In genomic region chrX:71647958-71648357, GRCm38 (mm10) we compare ENCODE assay signal across 9 mouse cellular contexts. TPM values are rescaled to one million over a fixed set of nuclear protein-coding genes. Genes with fewer than 3 reads are reported as not detected.
DNase-seq lines count a peak whose midpoint lies in the region; ATAC-seq lines count a peak whose summit lies in the region.
"Had no signal": no experiment of that assay in that cellular context is flagged by ENCODE, and none has a peak within 500 bp of the region (broad histone marks: within the 10 kb centered on the region; RNA-seq: fewer than 3 reads in every experiment).

No protein-coding gene starts in this region.

- H3K4me1 ChIP-seq in embryonic facial prominence, embryonic 11.5 days (ENCODE audit: control insufficient read depth, insufficient read depth, low read length): no peaks in the 10 kb centered on the region
- H3K4me1 ChIP-seq in hindbrain, embryonic 12.5 days: no peaks in the 10 kb centered on the region
- no peaks in the 10 kb centered on the region for H3K4me1 ChIP-seq in neural tube, embryonic 11.5 days (ENCODE audit: control insufficient read depth, insufficient read depth, low read length)

- H3K4me3 ChIP-seq in embryonic facial prominence, embryonic 11.5 days (ENCODE audit: low read depth, low read length): no peak overlapping the region
- H3K4me3 ChIP-seq in hindbrain, embryonic 12.5 days: no peak overlapping the region
- H3K4me3 ChIP-seq in neural tube, embryonic 11.5 days (ENCODE audit: low read depth, low read length): no peak overlapping the region
- H3K4me3 ChIP-seq: myocyte had no signal

- no peak overlapping the region for H3K4me2 ChIP-seq in embryonic facial prominence, embryonic 11.5 days (ENCODE audit: low read depth, low read length)
- no peak overlapping the region for H3K4me2 ChIP-seq in hindbrain, embryonic 12.5 days (replicated peaks)
- no peak overlapping the region for H3K4me2 ChIP-seq in neural tube, embryonic 11.5 days (ENCODE audit: low read depth)

- no peak overlapping the region for H3K9ac ChIP-seq in embryonic facial prominence, embryonic 11.5 days (replicated peaks; ENCODE audit: low read length)
- no peak overlapping the region for H3K9ac ChIP-seq in hindbrain, embryonic 12.5 days
- no peak overlapping the region for H3K9ac ChIP-seq in neural tube, embryonic 11.5 days (ENCODE audit: low read length)

- DNase-seq in ovary, postnatal 36 days (ENCODE audit: low spot score): peak; percentile 22
- DNase-seq in ovary, postnatal 10 days (ENCODE audit: low spot score): no peak
- peak; percentile 67 for DNase-seq in adrenal gland, postnatal 14 days
- DNase-seq in embryonic facial prominence, embryonic 11.5 days (ENCODE audit: low spot score): peak; percentile 68
- DNase-seq in left cerebral cortex, postnatal 25 days (ENCODE audit: low spot score in 2 of 2): peak; percentile 59 to 60
- DNase-seq in neural tube, embryonic 11.5 days (ENCODE audit: low spot score): peak; percentile 60

- intact Hi-C loops in left cerebral cortex, postnatal 25 days (cut with DNase I): loop anchor here (1.0 to 5.0 kb wide), 4 partner anchors 139 to 1259 kb away; no protein-coding TSS in a partner anchor

- no peaks in the 10 kb centered on the region for H3K27me3 ChIP-seq in embryonic facial prominence, embryonic 11.5 days (ENCODE audit: control insufficient read depth, insufficient read depth, low read length)
- no peaks in the 10 kb centered on the region for H3K27me3 ChIP-seq in hindbrain, embryonic 12.5 days
- no peaks in the 10 kb centered on the region for H3K27me3 ChIP-seq in neural tube, embryonic 11.5 days (ENCODE audit: control insufficient read depth, insufficient read depth, low read length)

- no peak for ATAC-seq in embryonic facial prominence, embryonic 11.5 days (replicated peaks; ENCODE audit: insufficient number of reproducible peaks, low FRiP score, low TSS enrichment, low read depth)
- ATAC-seq in hindbrain, embryonic 12.5 days (ENCODE audit: low FRiP score): peak; percentile 38; the same call in 1 of the 2 replicates
- peak; percentile 67; the same call in 1 of the 2 replicates for ATAC-seq in neural tube, embryonic 11.5 days (ENCODE audit: insufficient read depth, low FRiP score, low TSS enrichment)
- no peak for ATAC-seq in activated CD4-positive, CD25-positive, alpha-beta regulatory T cell, adult 4 months

- no peak overlapping the region for H3K27ac ChIP-seq in embryonic facial prominence, embryonic 11.5 days (replicated peaks; ENCODE audit: low read depth, low read length)
- H3K27ac ChIP-seq in hindbrain, embryonic 12.5 days: no peak overlapping the region
- no peak overlapping the region for H3K27ac ChIP-seq in neural tube, embryonic 11.5 days (ENCODE audit: low read depth, low read length)

- H3K36me3 ChIP-seq in embryonic facial prominence, embryonic 11.5 days (replicated peaks; ENCODE audit: control insufficient read depth, insufficient read depth, low read depth, low read length): no peaks in the 10 kb centered on the region
- H3K36me3 ChIP-seq in hindbrain, embryonic 12.5 days: no peaks in the 10 kb centered on the region
- H3K36me3 ChIP-seq in neural tube, embryonic 11.5 days (ENCODE audit: control insufficient read depth, insufficient read depth, low read length): no peaks in the 10 kb centered on the region

- WGBS in embryonic facial prominence, embryonic 11.5 days: 0% methylated on average over 6 of the region's 6 CpGs
- 4% methylated on average over 6 of the region's 6 CpGs for WGBS in hindbrain, embryonic 12.5 days
- WGBS in neural tube, embryonic 11.5 days: 1% methylated on average over 6 of the region's 6 CpGs

- no peaks in the 10 kb centered on the region for H3K9me3 ChIP-seq in embryonic facial prominence, embryonic 11.5 days (replicated peaks; ENCODE audit: control insufficient read depth, low read length)
- no peaks in the 10 kb centered on the region for H3K9me3 ChIP-seq in hindbrain, embryonic 12.5 days (replicated peaks)
- no peaks in the 10 kb centered on the region for H3K9me3 ChIP-seq in neural tube, embryonic 11.5 days (ENCODE audit: control insufficient read depth, low read length)

RNA-seq across cellular contexts. Expression of gene Gpr50, which starts 15.5 kb away (rescaled TPM):
- total RNA-seq in adrenal gland, postnatal 14 days (2021): not detected in 2 replicates
- polyA plus RNA-seq in embryonic facial prominence, embryonic 11.5 days (2014; fragmentation: Nextera tagmentation; extraction: Ambion mirVana): 15.1 and 17.8 TPM in 2 replicates
- 1.3 and 1.8 TPM in 2 replicates for polyA plus RNA-seq in hindbrain, embryonic 12.5 days (2016; fragmentation: Nextera tagmentation; extraction: Ambion mirVana)
- total RNA-seq in left cerebral cortex, postnatal 25 days (2021): under 1 TPM; 0.34 to 0.41 TPM
- 0.11 and 0.61 TPM in 2 replicates for polyA plus RNA-seq in neural tube, embryonic 11.5 days (2014; fragmentation: Nextera tagmentation; extraction: Ambion mirVana)
- not detected for polyA plus RNA-seq in activated CD4-positive, CD25-positive, alpha-beta regulatory T cell, adult 4 months (2017; shearing (Covaris generic))
- polyA plus RNA-seq: myocyte had no signal

Comparison
In these comparisons a context has a peak if more than half of its experiments do, and no peak if none do; other contexts are left out.
1. ATAC-seq: peak in hindbrain, embryonic 12.5 days (single experiment) and neural tube, embryonic 11.5 days (single experiment); none in embryonic facial prominence, embryonic 11.5 days (single experiment) and activated CD4-positive, CD25-positive, alpha-beta regulatory T cell, adult 4 months (single experiment).